1 mouse cellular context compared by ENCODE assay signal in genomic region chr11:17019328-17019727, GRCm38 (mm10).
TF ChIP-seq lines count a peak whose summit lies in the region.

No protein-coding gene starts in this region.

TF ChIP-seq in MEL, 35 proteins besides CTCF, POLR2A, EP300 and RAD21 (continued from another document):
- TF ChIP-seq ZC3H11A (IDR thresholded peaks at IDR 0.05; ENCODE audit: low read depth, low read length) (no peak), USF1 (IDR thresholded peaks at IDR 0.05; ENCODE audit: low read depth, low read length) (no peak), RCOR1 (IDR thresholded peaks at IDR 0.05; ENCODE audit: low read depth, low read length) (no peak), TBP (IDR thresholded peaks at IDR 0.05; ENCODE audit: low read depth, low read length) (no peak), JUND (IDR thresholded peaks at IDR 0.05; ENCODE audit: low read depth, low read length) (no peak), MAFK (IDR thresholded peaks at IDR 0.05; ENCODE audit: borderline replicate concordance, low read depth, low read length) (no peak), MXI1 (IDR thresholded peaks at IDR 0.05; ENCODE audit: low read depth, low read length) (no peak)
